Mouse (Mus musculus) embryonic facial prominence, embryonic 15.5 days (tissue): ENCODE data around the gene Ucn2. TPM values are rescaled to one million over a fixed set of nuclear protein-coding genes. Genes with fewer than 3 reads are reported as not detected.

Experiments
- ATAC-seq: fragments of 200-750 bp; cut with Nextera tagmentation; 2 replicates; pipeline ENCODE4 v1.8.0; 2017; ENCODE audit warnings: low read depth, moderate TSS enrichment; ENCODE audit not compliant: insufficient number of reproducible peaks, low FRiP score, low TSS enrichment
- H3K27ac ChIP-seq: fragments of 300-500 bp; sonication (generic); replicated peaks from 2 replicates; pipeline ENCODE4 v1.5.1; 2015; ENCODE audit warnings: mild to moderate bottlenecking, inconsistent platforms
- H3K27me3 ChIP-seq: fragments of 300-500 bp; sonication (generic); 2 replicates; pipeline ENCODE4 v1.6.1; 2015; ENCODE audit warnings: inconsistent platforms
- H3K36me3 ChIP-seq: fragments of 300-500 bp; sonication (generic); 2 replicates; pipeline ENCODE4 v1.6.1; 2015; ENCODE audit warnings: mild to moderate bottlenecking, inconsistent platforms
- H3K4me1 ChIP-seq: fragments of 300-500 bp; sonication (generic); 2 replicates; pipeline ENCODE4 v1.6.1; 2015; ENCODE audit warnings: inconsistent platforms
- H3K4me2 ChIP-seq: fragments of 300-500 bp; sonication (generic); replicated peaks from 2 replicates; pipeline ENCODE4 v1.6.1; 2015; ENCODE audit warnings: mild to moderate bottlenecking, inconsistent platforms
- H3K4me3 ChIP-seq: fragments of 300-500 bp; sonication (generic); replicated peaks from 2 replicates; pipeline ENCODE4 v1.5.1; 2015; ENCODE audit warnings: mild to moderate bottlenecking, inconsistent platforms
- H3K9ac ChIP-seq: fragments of 300-500 bp; sonication (generic); 2 replicates; pipeline ENCODE4 v1.6.1; 2015; ENCODE audit warnings: inconsistent platforms
- H3K9me3 ChIP-seq: fragments of 300-500 bp; sonication (generic); replicated peaks from 2 replicates; pipeline ENCODE4 v1.6.1; 2016; ENCODE audit warnings: inconsistent platforms
- WGBS: fragments of 180-500 bp; shearing (Covaris S2); methylation state at CpG from one replicate; pipeline ENCODE4 v1.1.7; 2015; 5-methylcytosine and 5-hydroxymethylcytosine counted together
- polyA plus RNA-seq: library from polyadenylated mRNA; unstranded; fragments of >200 nt; fragmentation: Nextera tagmentation; extraction: Ambion mirVana; gene quantifications from 2 replicates; pipeline ENCODE4 v1.2.1, GENCODE M21; 2015

Gene Ucn2
- polyA plus RNA-seq, 1 experiment from 2014 or later = 0.89 TPM

GRCm38 (mm10) chr9:108964338-108964737 is 21.5 kb upstream of the Ucn2 start:
- ATAC-seq = no peak
- Histone ChIP-seq H3K27me3 (no peaks in the 10 kb centered on the region), H3K36me3 (peaks cover 55% of the 10 kb centered on the region), H3K9me3 (no peaks in the 10 kb centered on the region), H3K4me2 (no peak overlapping the region), H3K27ac (no peak overlapping the region), H3K9ac (no peak overlapping the region), H3K4me1 (no peaks in the 10 kb centered on the region), H3K4me3 (no peak overlapping the region)
- WGBS = 88% methylated on average over 6 of the region's 6 CpGs

GRCm38 (mm10) chr9:108970623-108971022 is 15.2 kb upstream of the Ucn2 start:
- H3K36me3 ChIP-seq = peaks cover 47% of the 10 kb centered on the region

GRCm38 (mm10) chr9:108976483-108976882 is 9.3 kb upstream of the Ucn2 start:
- no peak for ATAC-seq

More at GRCm38 (mm10) chr9:108970623-108971022, 15.2 kb upstream of the Ucn2 start:
- Histone ChIP-seq H3K4me3 (no peak overlapping the region), H3K4me1 (no peaks in the 10 kb centered on the region), H3K9ac (no peak overlapping the region), H3K27ac (no peak overlapping the region), H3K4me2 (no peak overlapping the region), H3K9me3 (no peaks in the 10 kb centered on the region), H3K27me3 (no peaks in the 10 kb centered on the region)
- WGBS = 78% methylated on average over 8 of the region's 8 CpGs
- no peak for ATAC-seq

GRCm38 (mm10) chr9:108977966-108978365 is 7.8 kb upstream of the Ucn2 start:
- WGBS = 71% methylated on average over 7 of the region's 7 CpGs
- H3K9me3 ChIP-seq = no peaks in the 10 kb centered on the region
- H3K36me3 ChIP-seq = peaks cover 30% of the 10 kb centered on the region
- no peak overlapping the region for H3K4me2 ChIP-seq
- H3K27me3 ChIP-seq = no peaks in the 10 kb centered on the region
- ATAC-seq = no peak
- no peak overlapping the region for H3K27ac ChIP-seq
- H3K4me1 ChIP-seq = no peaks in the 10 kb centered on the region
- no peak overlapping the region for H3K9ac ChIP-seq
- no peak overlapping the region for H3K4me3 ChIP-seq

More at GRCm38 (mm10) chr9:108976483-108976882, 9.3 kb upstream of the Ucn2 start:
- Histone ChIP-seq H3K9ac (no peak overlapping the region), H3K27ac (no peak overlapping the region), H3K4me1 (no peaks in the 10 kb centered on the region), H3K4me3 (no peak overlapping the region), H3K27me3 (no peaks in the 10 kb centered on the region), H3K4me2 (no peak overlapping the region), H3K9me3 (no peaks in the 10 kb centered on the region), H3K36me3 (peaks cover 34% of the 10 kb centered on the region)
- 70% methylated on average over 9 of the region's 9 CpGs for WGBS

- Histone ChIP-seq H3K27ac (no peak overlapping the region), H3K9me3 (no peaks in the 10 kb centered on the region), H3K9ac (no peak overlapping the region), H3K4me3 (no peak overlapping the region), H3K36me3 (peaks cover 27% of the 10 kb centered on the region), H3K4me1 (no peaks in the 10 kb centered on the region), H3K27me3 (no peaks in the 10 kb centered on the region), H3K4me2 (no peak overlapping the region)
- WGBS = 82% methylated on average over 8 of the region's 8 CpGs
- ATAC-seq = no peak
Observed at GRCm38 (mm10) chr9:108982498-108982897, 3.3 kb upstream of the Ucn2 start.

GRCm38 (mm10) chr9:108983209-108983608 is 2.6 kb upstream of the Ucn2 start:
- peaks cover 7% of the 10 kb centered on the region for H3K4me1 ChIP-seq
- H3K27me3 ChIP-seq = no peaks in the 10 kb centered on the region
- H3K27ac ChIP-seq = no peak overlapping the region
- no peak overlapping the region for H3K4me3 ChIP-seq
- no peaks in the 10 kb centered on the region for H3K9me3 ChIP-seq
- 81% methylated on average over 9 of the region's 9 CpGs for WGBS
- H3K4me2 ChIP-seq = no peak overlapping the region
- no peak for ATAC-seq
- no peak overlapping the region for H3K9ac ChIP-seq
- H3K36me3 ChIP-seq = peaks cover 23% of the 10 kb centered on the region

GRCm38 (mm10) chr9:108987704-108988350 is 2.0 kb downstream of the Ucn2 start:
- peaks cover 9% of the 10 kb centered on the region; the same call in 1 of the 2 replicates for H3K36me3 ChIP-seq
- no peak overlapping the region for H3K9ac ChIP-seq
- no peak for ATAC-seq
- no peaks in the 10 kb centered on the region for H3K27me3 ChIP-seq
- H3K9me3 ChIP-seq = no peaks in the 10 kb centered on the region
- H3K27ac ChIP-seq = no peak overlapping the region
- 20% methylated on average over 14 of the region's 15 CpGs for WGBS
- H3K4me1 ChIP-seq = peaks cover 45% of the 10 kb centered on the region
- peak overlapping the region; percentile 31 for H3K4me3 ChIP-seq
- peak overlapping the region; percentile 42 for H3K4me2 ChIP-seq

- Histone ChIP-seq H3K27me3 (no peaks in the 10 kb centered on the region), H3K4me2 (peak overlapping the region; percentile 8), H3K9ac (no peak overlapping the region), H3K4me3 (no peak overlapping the region), H3K36me3 (no peaks in the 10 kb centered on the region), H3K27ac (peak overlapping the region; percentile 94), H3K4me1 (peaks cover 56% of the 10 kb centered on the region), H3K9me3 (no peaks in the 10 kb centered on the region)
- 60% methylated on average over 4 of the region's 4 CpGs for WGBS
- ATAC-seq = no peak
Observed at GRCm38 (mm10) chr9:108989802-108990461, 4.1 kb downstream of the Ucn2 start.

- Histone ChIP-seq H3K4me3 (no peak overlapping the region), H3K4me1 (peaks cover 61% of the 10 kb centered on the region), H3K9me3 (no peaks in the 10 kb centered on the region), H3K36me3 (no peaks in the 10 kb centered on the region), H3K4me2 (no peak overlapping the region; the same call in 1 of the 2 replicates), H3K9ac (no peak overlapping the region), H3K27me3 (no peaks in the 10 kb centered on the region), H3K27ac (peak overlapping the region; percentile 94)
- 48% methylated on average over 7 of the region's 7 CpGs for WGBS
- ATAC-seq = no peak
Observed at GRCm38 (mm10) chr9:108990462-108990820, 4.6 kb downstream of the Ucn2 start.

GRCm38 (mm10) chr9:108991428-108992084 is 5.7 kb downstream of the Ucn2 start, which contains the start of gene Pfkfb4:
Gene Pfkfb4, plus strand, starts transcription at chr9:108991778.
- H3K4me2 ChIP-seq = peak within 1 kb of the TSS; percentile 83
- ATAC-seq = peak; percentile 94
- no peaks in the 10 kb centered on the region for H3K27me3 ChIP-seq
- peaks cover 66% of the 10 kb centered on the region for H3K4me1 ChIP-seq
- H3K9ac ChIP-seq = peak within 1 kb of the TSS; percentile 47
- WGBS = 2% methylated on average over 31 of the region's 31 CpGs
- H3K9me3 ChIP-seq = no peaks in the 10 kb centered on the region
- H3K27ac ChIP-seq = peak within 1 kb of the TSS; percentile 94
- no peaks in the 10 kb centered on the region for H3K36me3 ChIP-seq
- H3K4me3 ChIP-seq = peak within 1 kb of the TSS; percentile 59

- no peak for ATAC-seq
- H3K36me3 ChIP-seq = no peaks in the 10 kb centered on the region
- H3K27me3 ChIP-seq = no peaks in the 10 kb centered on the region
- no peaks in the 10 kb centered on the region for H3K9me3 ChIP-seq
- H3K9ac ChIP-seq = peak overlapping the region; percentile 47
- peak overlapping the region; percentile 71; the same call in 1 of the 2 replicates for H3K27ac ChIP-seq
- peak overlapping the region; percentile 59 for H3K4me3 ChIP-seq
- H3K4me2 ChIP-seq = peak overlapping the region; percentile 83
- peaks cover 66% of the 10 kb centered on the region for H3K4me1 ChIP-seq
- WGBS = 6% methylated on average over 18 of the region's 18 CpGs
Observed at GRCm38 (mm10) chr9:108992085-108992469, 6.3 kb downstream of the Ucn2 start.
